ENCODE assay signal across 1 mouse cellular context in the genomic region with DNA sequence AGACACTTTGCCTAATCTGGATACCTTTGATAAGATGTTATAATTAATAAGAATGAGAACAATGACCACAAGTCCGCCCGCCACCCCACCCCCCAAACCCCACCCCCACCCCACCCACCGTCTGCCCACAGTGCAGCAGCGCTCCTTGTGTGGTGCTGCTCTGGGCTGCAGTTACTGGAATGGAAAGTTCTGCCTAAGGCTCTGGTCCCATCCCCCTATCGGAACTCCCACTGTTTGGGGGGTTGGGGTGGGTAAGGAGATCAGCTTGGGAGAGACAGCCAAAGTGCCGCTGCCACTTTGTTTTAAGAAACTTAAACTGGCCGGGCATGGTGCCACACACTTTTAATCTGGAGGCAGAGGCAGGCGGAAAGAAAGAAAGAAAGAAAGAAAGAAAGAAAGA.
TF ChIP-seq lines count a peak whose summit lies in the region.

No protein-coding gene starts in this region.

TF ChIP-seq in ES-E14, 5 proteins besides CTCF, POLR2A, EP300 and RAD21:
- TF ChIP-seq ZNF384 (IDR thresholded peaks at IDR 0.05; ENCODE audit: low read depth, low read length) (no peak), HCFC1 (IDR thresholded peaks at IDR 0.05; ENCODE audit: borderline replicate concordance, insufficient read depth, low read length) (no peak), CHD2 (IDR thresholded peaks at IDR 0.05; ENCODE audit: low read depth, low read length) (no peak), MAFK (IDR thresholded peaks at IDR 0.05; ENCODE audit: insufficient read depth, low read depth, low read length) (no peak), ZC3H11A (IDR thresholded peaks at IDR 0.05; ENCODE audit: borderline replicate concordance, low read depth, low read length) (no peak)
TF ChIP-seq in ES-E14: peak in this region for 0.
